Mouse (Mus musculus) urinary bladder, adult 2 months (tissue): ENCODE measurements around the gene Usp45. TPM values are rescaled to one million over a fixed set of nuclear protein-coding genes. Genes with fewer than 3 reads are reported as not detected.
"Not testable (repeated sequence)": the region's sequence is repeated elsewhere in the genome, so short reads cannot be mapped to it uniquely, and the experiment has no call there.

ENCODE experiments used
- DNase-seq: peaks from one replicate; pipeline ENCODE4 v3.0.0; 2022; ENCODE audit warnings: low spot score
- polyA plus RNA-seq: library from polyadenylated mRNA; depleted of rRNA; stranded (reverse); fragments of >200 nt; gene quantifications from 2 replicates; pipeline ENCODE4 v1.2.3, GENCODE M21; 2012; rRNA removed

Usp45 gene
- polyA plus RNA-seq, result 11.0 and 11.5 TPM in 2 replicates

DNA sequence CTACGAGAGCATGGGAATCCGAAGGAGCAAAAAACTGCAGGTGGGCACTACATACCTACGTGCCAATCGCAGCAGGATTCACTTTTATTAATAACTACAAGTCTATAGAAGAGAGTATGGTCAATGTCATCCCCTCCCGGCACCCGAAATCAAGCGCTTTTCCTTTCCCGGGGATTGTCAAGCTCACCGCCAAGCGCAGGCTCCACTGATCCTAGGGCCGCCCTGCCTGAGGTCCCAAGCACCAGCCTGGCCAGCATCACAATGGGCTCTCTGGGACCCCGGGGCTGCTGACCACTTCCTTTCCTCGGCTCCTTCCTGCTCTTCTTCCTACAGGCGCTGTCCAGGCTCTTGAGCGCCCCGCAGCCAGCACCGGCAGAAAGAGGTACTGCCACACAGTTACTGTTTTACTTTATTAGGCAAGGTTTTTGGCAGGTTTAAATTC lies at the start of gene Usp45, which contains the start of gene Tstd3:
TSS of gene Usp45 (plus strand) at position 294 of the 442 bp plus-strand sequence.
TSS of gene Tstd3 (minus strand) at position 350 of the 442 bp plus-strand sequence.
- DNase-seq, result peak; percentile 34

DNA sequence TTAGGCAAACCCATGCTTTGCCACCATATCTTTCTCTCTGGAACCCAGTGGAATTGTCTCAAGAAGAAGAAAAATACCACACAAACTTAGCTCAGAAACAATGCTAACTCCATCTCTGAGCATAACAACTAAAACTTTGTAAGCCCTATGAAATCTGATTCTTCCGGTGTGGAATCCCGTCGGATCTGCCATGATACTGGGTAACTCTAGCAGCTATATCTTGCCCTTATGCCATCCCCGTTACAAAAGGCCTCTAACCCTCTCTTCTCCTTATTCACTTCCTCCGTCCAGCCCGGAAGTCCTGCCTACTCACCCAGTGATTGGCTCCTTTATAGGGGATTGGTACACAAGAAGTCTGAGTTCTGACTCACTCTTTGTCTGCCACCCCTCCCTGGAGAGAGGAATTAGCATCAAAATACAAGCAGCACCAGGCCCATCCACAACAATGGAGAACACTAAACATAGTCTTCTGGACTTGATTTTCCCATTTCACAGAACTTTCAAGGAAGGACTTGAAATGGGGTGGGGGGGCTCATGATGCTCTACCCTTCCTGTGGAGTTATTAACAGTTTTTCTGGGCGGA lies 44.1 kb upstream of the Usp45 start:
- no peak for DNase-seq

DNA sequence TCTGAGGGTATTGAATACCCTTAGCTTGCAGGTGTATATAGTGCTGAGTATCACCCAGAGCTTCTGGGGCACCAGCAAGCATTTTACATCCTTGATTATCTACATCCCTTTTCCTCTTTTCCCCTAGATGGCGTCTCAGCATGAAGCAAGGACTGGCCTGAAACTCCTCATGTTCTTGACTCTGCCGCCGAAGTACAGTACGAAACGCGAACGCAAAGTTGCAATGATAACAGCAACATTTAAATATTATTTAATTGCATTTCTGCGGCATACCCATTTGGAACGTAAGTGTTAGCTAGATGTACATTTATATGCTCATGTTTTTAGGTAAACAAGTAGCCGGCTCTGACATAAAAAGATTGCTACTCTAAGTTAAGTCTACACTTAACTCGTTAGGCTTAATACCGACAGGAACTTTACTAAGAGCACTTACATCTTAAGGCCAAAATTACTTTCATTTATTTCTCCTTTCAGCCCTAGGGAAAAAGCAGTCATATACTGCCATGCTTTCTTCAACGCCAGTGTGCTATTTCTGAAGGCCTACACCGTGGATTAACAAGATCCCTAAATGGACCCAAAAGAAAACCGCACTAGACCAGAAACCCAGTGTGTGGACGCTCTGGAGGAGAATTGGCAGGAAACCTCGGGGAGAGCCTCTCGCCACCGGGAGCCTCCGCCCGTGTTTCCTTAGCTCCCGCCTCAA lies 39.9 kb upstream of the Usp45 start:
- DNase-seq, result no peak

GRCm38 (mm10) chr4:21727615-21728165 lies 39.3 kb upstream of the Usp45 start, which contains the start of gene Ccnc:
TSS of gene Ccnc (plus strand) at chr4:21727701.
- peak; percentile 78 for DNase-seq

GRCm38 (mm10) chr4:21739169-21739568 lies 27.8 kb upstream of the Usp45 start:
- DNase-seq, result no peak

GRCm38 (mm10) chr4:21744142-21744541 lies 22.8 kb upstream of the Usp45 start:
- not testable (repeated sequence) for DNase-seq

GRCm38 (mm10) chr4:21745723-21746122 lies 21.2 kb upstream of the Usp45 start:
- DNase-seq, result no peak

DNA sequence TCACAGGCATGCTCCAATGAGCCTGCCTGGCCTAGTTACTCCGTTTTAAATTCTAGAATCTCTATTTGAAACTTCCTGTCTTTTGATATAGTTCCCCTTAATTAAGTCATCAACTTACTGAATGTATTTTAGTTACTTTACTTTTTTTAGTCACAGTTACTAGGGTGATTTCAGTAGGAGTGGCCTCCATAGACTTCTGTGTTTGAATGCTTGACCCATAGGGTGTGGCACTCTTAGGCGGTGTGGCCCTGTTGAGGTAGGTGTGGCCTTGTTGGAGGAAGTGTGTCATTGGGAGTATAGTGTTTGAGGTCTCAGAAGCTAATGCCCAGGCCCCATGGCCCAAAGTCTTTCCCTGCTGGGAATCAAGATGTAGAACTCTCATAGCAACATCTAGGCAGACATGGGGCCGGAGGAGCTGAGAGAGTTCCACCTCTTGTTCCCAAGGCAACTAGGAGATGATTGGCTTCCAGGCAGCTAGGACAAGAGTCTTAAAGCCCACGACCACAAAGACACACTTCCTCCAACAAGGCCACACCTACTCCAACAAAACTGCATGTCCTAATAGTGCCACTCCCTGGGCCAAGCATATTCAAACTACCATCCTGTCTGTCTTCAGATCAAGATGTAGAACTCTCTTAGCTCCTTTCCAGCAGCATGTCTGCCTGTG lies 11.7 kb upstream of the Usp45 start:
- no peak for DNase-seq

DNA sequence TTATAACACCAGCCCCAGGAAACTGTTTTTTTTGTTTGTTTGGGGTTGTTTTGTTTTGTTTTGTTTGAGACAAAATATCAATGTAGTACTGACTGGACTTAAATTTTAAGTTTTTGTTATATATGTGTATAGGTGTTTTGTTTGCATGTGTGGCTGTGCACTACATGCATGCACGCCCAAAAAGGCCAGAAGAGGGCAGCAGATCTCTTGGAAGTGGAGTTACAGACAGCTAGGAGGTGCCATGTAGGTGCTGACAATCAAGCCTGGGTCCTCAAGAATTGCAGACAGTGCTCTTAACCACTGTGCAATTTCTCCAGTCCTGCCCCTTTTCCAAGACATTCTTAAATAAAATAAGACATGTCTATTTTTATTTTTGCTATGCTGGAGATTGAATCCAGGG lies 8.1 kb upstream of the Usp45 start:
- no peak for DNase-seq

- DNase-seq, result no peak
Observed at GRCm38 (mm10) chr4:21761416-21762160, 5.4 kb upstream of the Usp45 start.

DNA sequence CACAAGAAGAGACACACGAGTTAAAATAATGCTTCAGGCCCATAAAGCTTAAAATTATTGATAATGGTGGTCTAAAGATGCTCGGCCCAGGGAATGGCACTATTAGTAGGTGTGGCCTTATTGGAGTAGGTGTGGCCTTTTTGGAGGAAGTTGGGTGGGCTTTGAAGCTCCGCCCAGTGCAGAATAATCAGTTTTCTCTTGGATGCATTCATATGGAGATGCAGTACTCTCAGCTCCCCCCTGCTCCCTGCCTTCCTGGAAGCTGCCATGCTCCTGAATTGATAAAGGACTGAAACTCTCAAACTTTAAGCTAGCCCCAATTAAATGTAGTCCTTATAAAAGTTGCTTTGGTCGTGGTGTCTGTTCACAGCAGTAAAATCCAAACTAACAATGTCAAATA lies 3.1 kb upstream of the Usp45 start:
- no peak for DNase-seq

DNA sequence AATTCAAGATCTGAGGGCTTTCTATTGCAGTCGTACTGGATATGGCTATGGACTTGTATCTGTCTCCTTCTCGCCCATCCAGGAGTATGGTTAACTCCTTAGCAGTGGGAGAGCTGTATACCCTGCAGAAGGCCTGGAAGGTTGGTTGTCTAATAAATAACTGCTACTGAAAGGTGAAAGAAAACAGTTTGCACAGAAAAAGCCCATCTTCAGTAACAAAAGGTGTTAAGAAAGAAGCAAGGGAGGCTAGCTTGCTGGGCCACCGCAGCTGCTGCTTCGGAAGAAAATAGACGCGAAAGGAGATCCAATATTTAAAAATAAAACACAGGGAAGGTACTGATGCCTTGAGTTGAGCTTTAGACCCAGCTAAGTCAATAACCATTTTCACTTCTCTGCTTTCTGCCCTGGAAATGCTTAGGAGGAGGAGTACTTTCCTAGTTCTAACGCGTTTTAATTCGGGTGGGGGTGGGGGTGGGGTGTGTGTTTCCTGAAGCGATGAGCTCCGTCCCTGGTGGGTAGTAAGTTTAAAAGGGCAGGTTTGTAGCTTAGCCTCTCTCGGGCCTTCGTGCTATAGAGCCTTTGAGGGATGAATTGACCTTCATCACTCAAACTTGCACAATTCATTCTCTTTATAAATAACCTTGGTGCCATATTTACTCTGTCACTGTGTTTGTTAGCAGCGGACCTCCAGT lies 639 bp upstream of the Usp45 start:
- no peak for DNase-seq

- DNase-seq, result no peak
Observed at GRCm38 (mm10) chr4:21771064-21771463, 4.1 kb downstream of the Usp45 start.

- DNase-seq, result no peak
Observed at GRCm38 (mm10) chr4:21772306-21772705, 5.3 kb downstream of the Usp45 start.

GRCm38 (mm10) chr4:21776091-21776945 lies 9.4 kb downstream of the Usp45 start:
- DNase-seq, result peak; percentile 79

- DNase-seq, result no peak
Observed at GRCm38 (mm10) chr4:21776946-21777265, 9.9 kb downstream of the Usp45 start.

DNA sequence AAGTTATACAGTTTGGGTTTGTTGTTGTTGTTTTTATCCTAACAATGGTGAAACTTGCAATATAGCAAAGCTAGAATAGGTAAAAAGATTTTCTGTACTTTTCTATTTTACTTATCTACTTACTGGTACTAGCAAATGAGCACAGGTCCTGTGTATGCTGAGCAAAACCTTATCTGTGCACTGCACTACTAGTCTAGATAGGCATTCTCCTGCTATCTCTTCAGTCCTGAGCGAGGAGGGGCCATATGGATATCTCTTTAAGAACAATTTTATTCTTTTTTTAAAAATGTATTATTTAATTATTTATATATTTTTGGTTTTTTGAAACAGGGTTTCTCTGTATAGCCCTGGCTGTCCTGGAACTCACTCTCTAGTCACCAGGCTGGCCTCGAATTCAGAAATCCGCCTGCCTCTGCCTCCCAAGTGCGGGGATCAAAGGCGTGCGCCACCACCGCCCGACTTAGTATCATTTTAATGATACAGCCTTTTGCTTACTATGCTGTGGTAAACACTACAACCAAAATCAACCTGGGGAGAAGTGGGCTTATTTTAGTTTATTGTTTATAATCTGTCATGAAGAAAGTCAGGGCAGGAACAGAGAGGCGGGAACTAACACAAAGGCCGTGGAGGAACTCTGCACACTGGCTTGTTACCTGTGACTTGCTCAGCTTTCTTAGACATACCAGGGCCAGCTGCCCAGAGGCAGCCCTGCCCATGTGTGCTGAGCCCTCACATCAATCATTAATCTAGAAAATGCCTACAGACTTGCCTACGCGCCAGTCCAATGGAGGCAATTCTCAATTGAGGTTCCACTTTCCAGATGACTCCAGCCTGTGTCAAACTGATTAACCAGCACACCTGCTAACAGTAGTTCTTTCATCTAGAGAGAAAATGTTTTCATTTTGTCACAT lies 14.1 kb downstream of the Usp45 start:
- no peak for DNase-seq

DNA sequence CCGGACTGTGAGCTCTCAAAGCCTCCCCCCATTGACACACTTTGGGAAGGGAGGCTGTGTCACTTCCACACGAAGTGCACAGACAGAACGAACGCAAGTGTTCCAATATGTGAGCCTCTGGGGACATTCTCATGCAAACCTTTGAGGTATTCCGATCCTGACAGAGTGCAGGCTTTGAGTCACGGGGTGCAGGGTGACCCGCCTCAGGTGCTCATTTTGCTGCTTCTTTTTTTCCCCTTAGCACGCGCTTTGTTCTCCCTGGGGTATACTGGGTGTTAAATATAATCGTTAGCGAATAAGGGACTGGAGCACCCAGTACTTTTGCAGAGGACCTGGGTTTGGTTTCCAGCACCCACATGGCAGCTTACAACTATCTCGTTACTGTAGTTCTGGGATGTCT lies 19.3 kb downstream of the Usp45 start:
- DNase-seq, result no peak

DNA sequence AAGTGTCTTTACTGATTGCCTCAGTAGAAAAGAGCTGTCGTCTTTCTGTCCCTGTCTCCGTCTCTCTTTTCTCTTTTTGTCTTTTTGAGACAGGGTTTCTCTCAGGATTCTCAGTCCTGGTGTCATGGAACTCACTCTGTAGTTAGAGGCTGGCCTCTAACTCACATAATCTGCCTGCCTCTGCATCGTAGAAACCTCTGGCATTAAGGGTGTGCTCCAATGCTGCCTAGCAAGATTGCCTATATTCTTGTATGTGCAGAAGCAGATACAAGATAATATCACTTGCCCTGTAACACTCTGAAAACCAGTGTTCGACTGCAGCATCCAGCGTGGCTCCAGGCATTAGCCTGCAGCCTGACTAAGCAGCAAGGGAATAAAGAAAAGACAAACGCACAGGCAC lies 21.9 kb downstream of the Usp45 start:
- DNase-seq, result no peak
